Mouse (Mus musculus) limb, embryonic 14.5 days (tissue): ENCODE results near the gene Bhlhe23. TPM values are rescaled to one million over a fixed set of nuclear protein-coding genes. Genes with fewer than 3 reads are reported as not detected.

Experiments
- ATAC-seq: fragments of 200-750 bp; cut with Nextera tagmentation; 2 replicates; pipeline ENCODE4 v1.8.0; 2017; ENCODE audit warnings: low read depth, moderate number of reproducible peaks, moderate TSS enrichment; ENCODE audit not compliant: low FRiP score
- DNase-seq: peaks from one replicate; pipeline ENCODE4 v3.0.0-alpha.2; 2015; ENCODE audit warnings: low spot score
- H3K27ac ChIP-seq: fragments of 300-500 bp; sonication (generic); replicated peaks from 2 replicates; pipeline ENCODE4 v1.5.1; 2014; ENCODE audit warnings: low read depth, mild to moderate bottlenecking, low read length, moderate library complexity, mixed read lengths
- H3K27me3 ChIP-seq: fragments of 300-500 bp; sonication (generic); 2 replicates; pipeline ENCODE4 v1.6.1; 2014; ENCODE audit warnings: low read length, mixed read lengths; ENCODE audit not compliant: control insufficient read depth, insufficient read depth
- H3K36me3 ChIP-seq: fragments of 300-500 bp; sonication (generic); 2 replicates; pipeline ENCODE4 v1.6.1; 2014; ENCODE audit warnings: mild to moderate bottlenecking, low read length, moderate library complexity, mixed read lengths; ENCODE audit not compliant: control insufficient read depth, insufficient read depth
- H3K4me1 ChIP-seq: fragments of 300-500 bp; sonication (generic); 2 replicates; pipeline ENCODE4 v1.6.1; 2014; ENCODE audit warnings: antibody characterized with exemption, low read length, mixed read lengths; ENCODE audit not compliant: control insufficient read depth, insufficient read depth
- H3K4me2 ChIP-seq: fragments of 300-500 bp; sonication (generic); replicated peaks from 2 replicates; pipeline ENCODE4 v1.6.1; 2014; ENCODE audit warnings: low read depth, mild to moderate bottlenecking, low read length, moderate library complexity; ENCODE audit not compliant: severe bottlenecking
- H3K4me3 ChIP-seq: fragments of 300-500 bp; sonication (generic); replicated peaks from 2 replicates; pipeline ENCODE4 v1.5.1; 2014; ENCODE audit warnings: low read length
- H3K9ac ChIP-seq: fragments of 300-500 bp; sonication (generic); 2 replicates; pipeline ENCODE4 v1.6.1; 2014; ENCODE audit warnings: mild to moderate bottlenecking, low read depth, low read length, moderate library complexity; ENCODE audit not compliant: severe bottlenecking
- H3K9me3 ChIP-seq: fragments of 300-500 bp; sonication (generic); 2 replicates; pipeline ENCODE4 v1.6.1; 2016; ENCODE audit warnings: low read length; ENCODE audit not compliant: control insufficient read depth
- POLR2A ChIP-seq: fragments of 200-500 bp; IDR thresholded peaks from 2 replicates; pipeline ENCODE4 v1.8.0; 2012; ENCODE audit warnings: inconsistent platforms, mild to moderate bottlenecking, moderate library complexity, borderline replicate concordance; ENCODE audit not compliant: insufficient read depth, insufficient read length; ENCODE audit errors: extremely low read depth
- WGBS: fragments of 180-500 bp; shearing (Covaris S2); extraction: QIAGEN DNeasy Blood & Tissue Kit; methylation state at CpG from one replicate; pipeline ENCODE4 v1.1.7; 2014; 5-methylcytosine and 5-hydroxymethylcytosine counted together
- polyA plus RNA-seq, 2 experiments: library from polyadenylated mRNA; depleted of rRNA in 1 of 2; stranded (reverse) in 1 of 2; unstranded in 1 of 2; fragments of >200 nt; fragmentation: Nextera tagmentation in 1 of 2; extraction: Ambion mirVana in 1 of 2; gene quantifications; 2 replicates each; pipeline versions ENCODE4 v1.2.1 to v1.2.3; 2012 to 2014

The Bhlhe23 gene
- polyA plus RNA-seq, 2 experiments, result not detected

- H3K27ac ChIP-seq, result no peak overlapping the region
- no peaks in the 10 kb centered on the region for H3K9me3 ChIP-seq
- H3K27me3 ChIP-seq, result no peaks in the 10 kb centered on the region
- H3K9ac ChIP-seq, result no peak overlapping the region
- H3K4me1 ChIP-seq, result no peaks in the 10 kb centered on the region
- DNase-seq (no peak), ATAC-seq (no peak)
- no peak for TF ChIP-seq POLR2A
- no peak overlapping the region for H3K4me2 ChIP-seq
- no peak overlapping the region for H3K4me3 ChIP-seq
- WGBS, result 87% methylated on average over 2 of the region's 2 CpGs
- no peaks in the 10 kb centered on the region for H3K36me3 ChIP-seq
Measured at GRCm38 (mm10) chr2:180819504-180819903, 42.8 kb upstream of the Bhlhe23 start.

- Histone ChIP-seq H3K4me2 (no peak overlapping the region), H3K27ac (no peak overlapping the region), H3K4me3 (no peak overlapping the region), H3K4me1 (no peaks in the 10 kb centered on the region), H3K36me3 (no peaks in the 10 kb centered on the region), H3K27me3 (no peaks in the 10 kb centered on the region), H3K9ac (no peak overlapping the region), H3K9me3 (no peaks in the 10 kb centered on the region)
- ATAC-seq, result no peak
- TF ChIP-seq POLR2A, result no peak
- DNase-seq, result no peak
- WGBS, result 63% methylated on average over 6 of the region's 6 CpGs
Measured at GRCm38 (mm10) chr2:180816440-180817065, 39.9 kb upstream of the Bhlhe23 start.

GRCm38 (mm10) chr2:180813982-180814568 is 37.4 kb upstream of the Bhlhe23 start:
- peak; percentile 6 for DNase-seq
- Histone ChIP-seq H3K9ac (no peak overlapping the region), H3K27ac (no peak overlapping the region), H3K36me3 (no peaks in the 10 kb centered on the region), H3K4me2 (no peak overlapping the region), H3K4me3 (no peak overlapping the region), H3K4me1 (no peaks in the 10 kb centered on the region), H3K27me3 (no peaks in the 10 kb centered on the region), H3K9me3 (no peaks in the 10 kb centered on the region)
- no peak for TF ChIP-seq POLR2A
- no peak for ATAC-seq
- 61% methylated on average over 4 of the region's 4 CpGs for WGBS

GRCm38 (mm10) chr2:180811002-180811401 is 34.3 kb upstream of the Bhlhe23 start:
- Histone ChIP-seq H3K27ac (no peak overlapping the region), H3K4me1 (no peaks in the 10 kb centered on the region), H3K27me3 (no peaks in the 10 kb centered on the region), H3K4me3 (no peak overlapping the region), H3K36me3 (no peaks in the 10 kb centered on the region), H3K9ac (no peak overlapping the region), H3K9me3 (no peaks in the 10 kb centered on the region), H3K4me2 (no peak overlapping the region)
- 58% methylated on average over 2 of the region's 2 CpGs for WGBS
- TF ChIP-seq POLR2A, result no peak
- no peak for ATAC-seq
- DNase-seq, result no peak

- H3K9ac ChIP-seq, result no peak overlapping the region
- no peaks in the 10 kb centered on the region for H3K4me1 ChIP-seq
- no peak for ATAC-seq
- H3K27me3 ChIP-seq, result no peaks in the 10 kb centered on the region
- H3K27ac ChIP-seq, result no peak overlapping the region
- H3K4me2 ChIP-seq, result no peak overlapping the region
- H3K9me3 ChIP-seq, result no peaks in the 10 kb centered on the region
- WGBS, result 76% methylated on average over 10 of the region's 10 CpGs
- no peaks in the 10 kb centered on the region for H3K36me3 ChIP-seq
- TF ChIP-seq POLR2A, result no peak
- DNase-seq, result no peak
- no peak overlapping the region for H3K4me3 ChIP-seq
Measured at GRCm38 (mm10) chr2:180809510-180809909, 32.8 kb upstream of the Bhlhe23 start.
